Mouse (Mus musculus): ENCODE results near the gene Trnau1ap. TPM values are rescaled to one million over a fixed set of nuclear protein-coding genes. Genes with fewer than 3 reads are reported as not detected.
A peak's percentile ranks its signal among the peaks of the same experiment; 100 is the strongest.

Trnau1ap gene
- polyA plus RNA-seq, 1 experiment = 21.2 TPM

GRCm38 (mm10) chr4:132345135-132345842 lies 16.0 kb upstream of the Trnau1ap start:
- no peak for TF ChIP-seq POLR2A (IDR thresholded peaks at IDR 0.05; ENCODE audit: borderline replicate concordance, low read depth, low read length)
- TF ChIP-seq CTCF (IDR thresholded peaks at IDR 0.05; ENCODE audit: low read depth, low read length) = peak; percentile 72
- peak overlapping the region; percentile 98 for H3K4me3 ChIP-seq (ENCODE audit: insufficient read depth, low read length)
- peak overlapping the region; percentile 67 for H3K27ac ChIP-seq (ENCODE audit: insufficient read depth, low read depth, low read length)
- peaks cover 12% of the 10 kb centered on the region for H3K4me1 ChIP-seq (ENCODE audit: control insufficient read depth, insufficient read depth, low read length)

- peaks cover 12% of the 10 kb centered on the region for H3K4me1 ChIP-seq (ENCODE audit: control insufficient read depth, insufficient read depth, low read length)
- peak overlapping the region; percentile 67; the same call in 1 of the 2 replicates for H3K27ac ChIP-seq (ENCODE audit: insufficient read depth, low read depth, low read length)
- peak overlapping the region; percentile 98 for H3K4me3 ChIP-seq (ENCODE audit: insufficient read depth, low read length)
- TF ChIP-seq CTCF (IDR thresholded peaks at IDR 0.05; ENCODE audit: low read depth, low read length) (no peak), POLR2A (IDR thresholded peaks at IDR 0.05; ENCODE audit: borderline replicate concordance, low read depth, low read length) (no peak)
Observed at GRCm38 (mm10) chr4:132344403-132345134, 15.2 kb upstream of the Trnau1ap start.

DNA sequence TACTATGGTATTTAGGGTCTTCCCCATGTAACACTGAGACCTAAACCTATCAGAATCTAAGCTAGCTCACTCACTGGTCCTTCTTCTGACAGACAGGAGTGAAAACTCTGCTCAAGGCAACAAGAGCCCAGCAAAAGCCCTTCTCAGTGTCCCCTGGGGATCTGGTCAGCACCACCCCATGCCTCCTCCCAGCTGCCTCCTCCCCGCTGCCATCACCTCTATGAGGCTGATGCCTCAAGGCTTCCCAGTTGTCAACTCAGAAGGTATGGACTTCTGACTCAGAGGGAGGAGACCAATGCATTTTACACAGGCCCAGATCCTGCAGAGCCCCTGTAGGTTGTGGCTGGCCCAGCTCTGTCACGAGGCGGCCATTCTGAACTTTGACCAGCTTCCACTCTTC lies 12.1 kb upstream of the Trnau1ap start:
- H3K27ac ChIP-seq (ENCODE audit: insufficient read depth, low read depth, low read length) = no peak overlapping the region
- H3K4me3 ChIP-seq (ENCODE audit: insufficient read depth, low read length) = no peak overlapping the region
- H3K4me1 ChIP-seq (ENCODE audit: control insufficient read depth, insufficient read depth, low read length) = peaks cover 12% of the 10 kb centered on the region
- TF ChIP-seq CTCF (IDR thresholded peaks at IDR 0.05; ENCODE audit: low read depth, low read length) = no peak
- no peak for TF ChIP-seq POLR2A (IDR thresholded peaks at IDR 0.05; ENCODE audit: borderline replicate concordance, low read depth, low read length)

DNA sequence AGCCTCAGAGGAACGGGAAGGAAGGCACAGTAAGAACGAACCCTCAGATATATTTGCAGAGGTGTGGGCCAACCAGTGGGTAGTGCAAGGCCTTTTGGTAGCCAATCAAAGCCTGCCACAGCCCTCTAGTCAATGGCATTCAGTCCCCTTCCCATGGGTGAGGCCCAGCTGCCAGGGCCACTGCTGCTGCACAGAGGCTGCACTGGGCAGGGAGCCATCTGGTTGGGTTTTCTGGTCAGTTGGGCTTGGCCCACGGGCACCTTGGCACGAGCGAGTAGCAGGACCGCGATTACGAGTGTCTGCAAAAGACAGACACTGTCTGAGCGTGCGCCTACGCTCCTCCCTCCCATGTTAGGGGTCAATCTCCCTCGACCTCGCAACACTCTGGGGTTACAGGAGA lies 9.6 kb upstream of the Trnau1ap start:
- Histone ChIP-seq H3K4me1 (ENCODE audit: control insufficient read depth, insufficient read depth, low read length) (peaks cover 13% of the 10 kb centered on the region; the same call in 1 of the 2 replicates), H3K4me3 (ENCODE audit: insufficient read depth, low read length) (no peak overlapping the region), H3K27ac (ENCODE audit: insufficient read depth, low read depth, low read length) (no peak overlapping the region)
- TF ChIP-seq POLR2A (IDR thresholded peaks at IDR 0.05; ENCODE audit: borderline replicate concordance, low read depth, low read length) (no peak), CTCF (IDR thresholded peaks at IDR 0.05; ENCODE audit: low read depth, low read length) (no peak)

DNA sequence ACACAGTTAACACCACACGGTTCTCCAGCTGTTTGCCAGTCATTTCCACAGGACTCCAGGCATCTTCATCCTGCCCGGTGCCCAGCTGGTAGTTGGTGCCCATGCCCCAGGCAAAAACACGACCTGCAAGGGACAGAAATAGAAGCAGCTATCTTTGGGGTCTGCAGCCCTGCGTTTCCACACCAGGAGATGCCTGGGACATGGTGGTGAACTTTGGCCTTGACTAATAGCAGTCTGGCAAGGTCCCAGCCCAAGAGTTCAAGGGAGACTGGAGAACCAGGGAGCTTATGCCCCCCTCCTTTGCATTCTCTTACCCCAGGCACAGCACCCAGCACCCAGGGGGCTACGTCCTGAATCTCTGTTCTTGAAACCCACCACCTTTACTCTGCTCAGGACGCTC lies 3.5 kb upstream of the Trnau1ap start:
- no peak overlapping the region for H3K27ac ChIP-seq (ENCODE audit: insufficient read depth, low read depth, low read length)
- peaks cover 15% of the 10 kb centered on the region for H3K4me1 ChIP-seq (ENCODE audit: control insufficient read depth, insufficient read depth, low read length)
- no peak overlapping the region for H3K4me3 ChIP-seq (ENCODE audit: insufficient read depth, low read length)
- TF ChIP-seq POLR2A (IDR thresholded peaks at IDR 0.05; ENCODE audit: borderline replicate concordance, low read depth, low read length) = no peak
- TF ChIP-seq CTCF (IDR thresholded peaks at IDR 0.05; ENCODE audit: low read depth, low read length) = no peak

DNA sequence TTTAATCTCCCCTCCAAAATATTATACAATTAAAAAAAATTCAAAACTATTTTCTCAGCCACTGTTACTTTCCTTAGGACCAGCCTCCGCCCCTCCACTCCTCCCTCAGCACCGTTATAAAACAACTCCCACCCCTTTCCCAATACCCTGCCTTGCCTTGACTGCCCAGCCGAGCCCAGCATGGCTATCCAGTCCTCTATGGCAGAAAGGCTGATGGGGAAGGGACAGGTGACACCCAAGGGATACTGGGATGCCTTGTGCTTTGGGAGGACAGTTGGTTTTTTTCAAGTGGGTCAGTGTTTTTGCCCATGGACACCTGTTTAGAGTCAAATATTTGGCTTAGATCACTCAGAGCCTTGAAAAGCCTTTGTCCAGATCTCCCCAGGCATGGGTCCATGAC lies 2.6 kb upstream of the Trnau1ap start:
- TF ChIP-seq POLR2A (IDR thresholded peaks at IDR 0.05; ENCODE audit: borderline replicate concordance, low read depth, low read length) (no peak), CTCF (IDR thresholded peaks at IDR 0.05; ENCODE audit: low read depth, low read length) (no peak)
- no peak overlapping the region for H3K27ac ChIP-seq (ENCODE audit: insufficient read depth, low read depth, low read length)
- no peak overlapping the region for H3K4me3 ChIP-seq (ENCODE audit: insufficient read depth, low read length)
- H3K4me1 ChIP-seq (ENCODE audit: control insufficient read depth, insufficient read depth, low read length) = peaks cover 15% of the 10 kb centered on the region

DNA sequence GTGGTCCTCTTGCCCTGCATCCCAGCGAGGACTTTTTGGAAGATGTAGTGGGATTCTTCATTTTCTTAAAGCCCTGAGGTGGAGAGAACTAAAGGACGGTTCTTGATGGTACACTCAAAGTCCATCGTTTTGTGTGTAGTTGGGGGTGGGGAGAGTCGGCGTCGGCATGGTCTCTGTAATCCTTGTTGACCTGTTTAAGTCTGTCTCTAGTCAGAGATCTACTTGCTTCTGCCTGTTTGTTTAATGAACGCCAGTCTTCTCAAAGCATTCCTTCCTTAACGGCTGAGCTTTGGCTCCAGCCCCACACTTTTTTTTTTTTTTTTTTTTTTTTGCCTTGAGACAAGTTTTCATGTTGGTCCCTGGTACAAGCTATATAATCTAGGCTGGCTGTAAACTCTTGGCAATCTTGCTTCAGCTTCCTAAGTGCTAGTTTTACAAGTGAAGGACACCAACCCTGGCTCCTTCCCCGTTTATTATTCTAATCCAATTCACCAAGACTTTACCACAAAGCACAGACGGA lies 557 bp upstream of the Trnau1ap start:
- H3K4me3 ChIP-seq (ENCODE audit: insufficient read depth, low read length) = peak overlapping the region; percentile 88
- no peak for TF ChIP-seq CTCF (IDR thresholded peaks at IDR 0.05; ENCODE audit: low read depth, low read length)
- TF ChIP-seq POLR2A (IDR thresholded peaks at IDR 0.05; ENCODE audit: borderline replicate concordance, low read depth, low read length) = no peak
- peaks cover 12% of the 10 kb centered on the region for H3K4me1 ChIP-seq (ENCODE audit: control insufficient read depth, insufficient read depth, low read length)
- no peak overlapping the region for H3K27ac ChIP-seq (ENCODE audit: insufficient read depth, low read depth, low read length)

GRCm38 (mm10) chr4:132328391-132328982 lies 851 bp downstream of the Trnau1ap start:
- Histone ChIP-seq H3K4me3 (ENCODE audit: insufficient read depth, low read length) (peak overlapping the region; percentile 88), H3K4me1 (ENCODE audit: control insufficient read depth, insufficient read depth, low read length) (peaks cover 12% of the 10 kb centered on the region), H3K27ac (ENCODE audit: insufficient read depth, low read depth, low read length) (peak overlapping the region; percentile 79; the same call in 1 of the 2 replicates)
- TF ChIP-seq CTCF (IDR thresholded peaks at IDR 0.05; ENCODE audit: low read depth, low read length) (no peak), POLR2A (IDR thresholded peaks at IDR 0.05; ENCODE audit: borderline replicate concordance, low read depth, low read length) (no peak)

GRCm38 (mm10) chr4:132326481-132326880 lies 2.9 kb downstream of the Trnau1ap start:
- Histone ChIP-seq H3K4me1 (ENCODE audit: control insufficient read depth, insufficient read depth, low read length) (peaks cover 12% of the 10 kb centered on the region), H3K27ac (ENCODE audit: insufficient read depth, low read depth, low read length) (no peak overlapping the region), H3K4me3 (ENCODE audit: insufficient read depth, low read length) (no peak overlapping the region)
- TF ChIP-seq CTCF (IDR thresholded peaks at IDR 0.05; ENCODE audit: low read depth, low read length) = no peak

- Histone ChIP-seq H3K4me1 (ENCODE audit: control insufficient read depth, insufficient read depth, low read length) (no peaks in the 10 kb centered on the region), H3K4me3 (ENCODE audit: insufficient read depth, low read length) (no peak overlapping the region), H3K27ac (ENCODE audit: insufficient read depth, low read depth, low read length) (no peak overlapping the region)
- TF ChIP-seq POLR2A (IDR thresholded peaks at IDR 0.05; ENCODE audit: borderline replicate concordance, low read depth, low read length) (no peak), CTCF (IDR thresholded peaks at IDR 0.05; ENCODE audit: low read depth, low read length) (no peak)
Observed at GRCm38 (mm10) chr4:132315711-132316110, 13.6 kb downstream of the Trnau1ap start.
